Mouse (Mus musculus) embryonic fibroblast, embryonic 13.5 days (primary cell): ENCODE measurements around the gene Smc6.

Experiments used
- CTCF ChIP-seq: IDR thresholded peaks from 2 replicates; pipeline ENCODE4 v1.5.1; 2011; ENCODE audit warnings: mild to moderate bottlenecking, control low read depth, low read length, moderate library complexity, borderline replicate concordance; ENCODE audit not compliant: insufficient read depth
- POLR2A ChIP-seq: IDR thresholded peaks from 2 replicates; pipeline ENCODE4 v1.6.1; 2011; ENCODE audit warnings: low read depth, mild to moderate bottlenecking, control low read depth, low read length, moderate library complexity

- no peak for TF ChIP-seq CTCF
- no peak for TF ChIP-seq POLR2A
Measured at GRCm38 (mm10) chr12:11222566-11222965, 43.1 kb upstream of the Smc6 start.
